Mouse (Mus musculus) heart, embryonic 14.5 days (tissue): ENCODE measurements at regions not wholly inside any gene's neighbourhood (a gene's known extent, or its start where the extent isn't known, plus 50 kb on each side); places are given as distances from the start of the nearest gene placed in this dataset.
A peak's percentile ranks its signal among the peaks of the same experiment; 100 is the strongest.

Experiments
- ATAC-seq: fragments of 200-750 bp; cut with Nextera tagmentation; 2 replicates; pipeline ENCODE4 v1.8.0; 2017; ENCODE audit warnings: low read depth, moderate TSS enrichment; ENCODE audit not compliant: insufficient number of reproducible peaks, insufficient read depth, low FRiP score
- H3K27ac ChIP-seq, 2 experiments: fragments of 200-500 bp in 1 of 2; fragments of 300-500 bp in 1 of 2; sonication (generic) in 1 of 2; replicated peaks in 1 of 2; 2 replicates each; pipeline ENCODE4 v1.5.1; 2012 to 2014; ENCODE audit warnings: low read depth in 2 of 2, low read length in 2 of 2, control low read depth in 1 of 2, mild to moderate bottlenecking in 1 of 2, mixed read lengths in 1 of 2; ENCODE audit not compliant: control insufficient read depth in 1 of 2, insufficient read depth in 1 of 2
- H3K27me3 ChIP-seq: fragments of 300-500 bp; sonication (generic); 2 replicates; pipeline ENCODE4 v1.6.1; 2014; ENCODE audit warnings: mild to moderate bottlenecking, low read length, control low read depth; ENCODE audit not compliant: control insufficient read depth, insufficient read depth
- H3K36me3 ChIP-seq: fragments of 300-500 bp; sonication (generic); 2 replicates; pipeline ENCODE4 v1.6.1; 2014; ENCODE audit warnings: mild to moderate bottlenecking, control low read depth, low read length, mixed read lengths; ENCODE audit not compliant: control insufficient read depth, insufficient read depth
- H3K4me1 ChIP-seq, 2 experiments: fragments of 200-500 bp in 1 of 2; fragments of 300-500 bp in 1 of 2; sonication (generic) in 1 of 2; 2 replicates each; pipeline ENCODE4 v1.6.1; 2012 to 2014; ENCODE audit warnings: low read length in 2 of 2, control low read depth in 1 of 2, mixed read lengths in 1 of 2; ENCODE audit not compliant: control insufficient read depth in 2 of 2, insufficient read depth in 2 of 2
- H3K4me2 ChIP-seq: fragments of 300-500 bp; sonication (generic); 2 replicates; pipeline ENCODE4 v1.6.1; 2014; ENCODE audit warnings: mild to moderate bottlenecking, low read length
- H3K4me3 ChIP-seq, 2 experiments: fragments of 200-500 bp in 1 of 2; fragments of 300-500 bp in 1 of 2; sonication (generic) in 1 of 2; 2 replicates each; pipeline ENCODE4 v1.5.1; 2012 to 2014; ENCODE audit warnings: low read length in 2 of 2, mild to moderate bottlenecking in 2 of 2, control low read depth in 1 of 2, low read depth in 1 of 2, moderate library complexity in 1 of 2; ENCODE audit not compliant: control insufficient read depth in 1 of 2, insufficient read depth in 1 of 2
- H3K9ac ChIP-seq: fragments of 300-500 bp; sonication (generic); 2 replicates; pipeline ENCODE4 v1.6.1; 2014; ENCODE audit warnings: mild to moderate bottlenecking, low read length
- H3K9me3 ChIP-seq: fragments of 300-500 bp; sonication (generic); 2 replicates; pipeline ENCODE4 v1.6.1; 2016; ENCODE audit warnings: low read length, control low read depth; ENCODE audit not compliant: control insufficient read depth
- WGBS: fragments of 180-500 bp; shearing (Covaris S2); extraction: QIAGEN DNeasy Blood & Tissue Kit; methylation state at CpG from one replicate; pipeline ENCODE4 v1.1.7; 2014; 5-methylcytosine and 5-hydroxymethylcytosine counted together

DNA sequence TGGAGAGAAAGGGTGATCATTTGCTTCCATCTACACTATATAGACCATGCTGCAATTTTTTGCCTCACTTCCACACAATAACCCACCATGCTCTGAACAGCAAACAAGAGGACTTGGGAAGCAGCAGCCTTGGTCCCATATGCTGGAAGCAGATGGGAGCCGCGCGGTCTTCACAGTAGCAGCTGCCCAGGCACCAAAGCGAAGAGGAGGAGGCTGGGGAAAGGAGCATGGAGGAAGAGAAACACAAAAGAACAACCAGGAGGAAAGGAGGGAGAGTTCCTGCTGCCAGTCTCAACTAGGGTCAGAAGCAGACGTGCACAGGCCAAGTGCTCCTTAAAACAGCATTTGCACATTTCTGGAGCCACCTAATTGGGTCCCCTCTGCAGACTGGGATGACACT, 168.7 kb upstream of the Pum3 start:
- no peaks in the 10 kb centered on the region for H3K4me1 ChIP-seq
- H3K4me2 ChIP-seq: no peak overlapping the region
- H3K27ac ChIP-seq: no peak overlapping the region
- H3K9ac ChIP-seq: no peak overlapping the region
- H3K9me3 ChIP-seq: no peaks in the 10 kb centered on the region
- 89% methylated on average over 5 of the region's 5 CpGs for WGBS
- ATAC-seq: no peak
- no peaks in the 10 kb centered on the region for H3K27me3 ChIP-seq
- no peak overlapping the region for H3K4me3 ChIP-seq
- H3K36me3 ChIP-seq: no peaks in the 10 kb centered on the region

DNA sequence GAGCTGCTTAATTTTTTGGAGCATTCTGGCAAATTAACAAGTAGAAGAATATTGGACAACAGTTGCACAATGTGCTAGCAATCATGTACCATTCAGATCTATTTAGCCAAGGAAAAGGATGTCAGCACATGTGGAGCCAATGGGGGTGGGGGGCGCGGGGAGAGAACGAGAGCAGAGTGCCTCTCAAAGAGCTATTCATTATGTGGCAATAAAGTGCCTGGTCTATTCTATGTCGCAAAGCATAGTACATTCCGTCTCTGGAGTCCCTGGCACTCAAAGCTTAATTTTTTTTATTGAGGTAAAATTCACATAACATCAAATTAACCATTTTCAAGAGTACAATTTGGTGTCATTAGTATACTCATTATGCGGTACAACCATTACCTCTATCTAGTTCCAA, 155.9 kb upstream of the Pum3 start:
- Histone ChIP-seq H3K27ac (no peak overlapping the region), H3K9ac (no peak overlapping the region), H3K4me2 (no peak overlapping the region), H3K36me3 (no peaks in the 10 kb centered on the region), H3K4me1 (peaks cover 5 to 18% of the 10 kb centered on the region in 2 experiments; a peak in 3 of 4 replicates), H3K4me3 (no peak overlapping the region), H3K9me3 (no peaks in the 10 kb centered on the region), H3K27me3 (no peaks in the 10 kb centered on the region)
- 90% methylated on average over 6 of the region's 6 CpGs for WGBS
- no peak for ATAC-seq

GRCm38 (mm10) chr19:27582111-27582500, 152.5 kb upstream of the Pum3 start:
- ATAC-seq: no peak; the same call in 1 of the 2 replicates
- WGBS: 14% methylated on average over 8 of the region's 8 CpGs
- no peaks in the 10 kb centered on the region for H3K36me3 ChIP-seq
- peak overlapping the region; percentile 55 for H3K4me2 ChIP-seq
- no peak overlapping the region for H3K9ac ChIP-seq
- peak overlapping the region; percentile 35 to 39; a peak in 2 of 4 replicates for H3K27ac ChIP-seq
- H3K27me3 ChIP-seq: no peaks in the 10 kb centered on the region
- peaks cover 5 to 18% of the 10 kb centered on the region in 2 experiments; a peak in 3 of 4 replicates for H3K4me1 ChIP-seq
- H3K9me3 ChIP-seq: no peaks in the 10 kb centered on the region
- 0 out of 4 replicates have a peak overlapping the region, but pooled peaks of 1 of the 2 experiments have one; percentile 0 for H3K4me3 ChIP-seq

DNA sequence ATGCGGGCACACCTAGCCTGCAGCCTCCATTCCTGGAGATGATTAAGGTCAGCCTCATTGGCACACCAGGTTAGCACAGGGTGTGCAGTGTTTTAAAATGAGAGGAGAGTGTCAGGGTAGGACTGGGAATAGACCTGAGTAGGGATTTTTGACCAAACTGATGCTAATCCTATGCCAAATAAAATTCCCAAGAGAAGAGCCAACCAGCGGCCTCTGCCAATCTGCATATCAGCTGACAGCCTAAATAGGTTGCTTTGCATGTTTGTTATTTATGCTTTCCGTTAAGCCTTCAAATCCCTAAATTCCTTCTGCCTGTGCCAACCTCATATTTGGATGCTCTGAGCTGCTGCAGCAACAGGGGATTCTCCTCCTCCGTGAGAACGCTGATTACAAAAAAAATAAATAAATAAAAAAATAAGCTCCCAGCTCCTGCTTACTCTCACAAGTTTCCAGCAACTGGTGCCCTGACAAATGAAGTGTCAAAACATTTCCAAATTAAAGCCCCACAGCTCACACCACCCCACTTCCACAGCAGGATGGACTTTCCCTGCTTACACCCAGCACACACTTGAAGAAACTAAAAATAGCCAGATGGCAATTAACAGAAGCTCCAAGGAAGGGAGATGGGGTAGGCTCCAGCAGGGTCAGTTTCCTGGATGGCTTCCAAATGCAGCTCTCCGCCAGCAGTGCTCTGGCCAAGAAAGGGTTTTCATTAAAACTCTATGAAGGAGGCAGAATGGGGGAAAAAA, 151.9 kb upstream of the Pum3 start:
- peak overlapping the region; percentile 6 to 65 for H3K27ac ChIP-seq
- WGBS: 13% methylated on average over 6 of the region's 6 CpGs
- peak overlapping the region; percentile 41; the same call in 1 of the 2 replicates for H3K9ac ChIP-seq
- H3K4me3 ChIP-seq: 0 out of 4 replicates have a peak overlapping the region, but pooled peaks of 1 of the 2 experiments have one; percentile 0
- H3K4me1 ChIP-seq: peaks cover 5 to 18% of the 10 kb centered on the region in 2 experiments; a peak in 3 of 4 replicates
- no peaks in the 10 kb centered on the region for H3K9me3 ChIP-seq
- no peaks in the 10 kb centered on the region for H3K27me3 ChIP-seq
- H3K4me2 ChIP-seq: peak overlapping the region; percentile 55
- H3K36me3 ChIP-seq: no peaks in the 10 kb centered on the region
- no peak; the same call in 1 of the 2 replicates for ATAC-seq

DNA sequence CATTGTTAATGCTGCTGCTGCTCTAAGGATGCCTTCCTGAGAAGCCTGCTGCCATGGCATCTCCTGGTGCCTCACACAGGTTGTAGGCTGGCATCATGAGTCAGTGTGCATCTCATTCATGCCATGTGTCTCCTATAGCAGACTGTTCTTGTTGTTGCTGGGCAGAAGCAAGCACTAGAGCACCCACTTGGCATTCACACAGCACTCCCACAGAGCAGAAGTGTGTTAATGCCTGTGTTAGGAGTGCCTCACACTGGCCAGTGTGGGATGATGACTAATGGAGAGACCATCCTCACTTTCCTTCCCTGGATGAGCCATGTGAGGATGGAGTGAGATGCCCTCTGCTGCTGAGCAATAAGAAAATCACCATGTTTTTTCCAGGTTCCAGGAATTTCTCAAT, 146.9 kb upstream of the Pum3 start:
- Histone ChIP-seq H3K4me2 (no peak overlapping the region), H3K27ac (no peak overlapping the region), H3K9ac (no peak overlapping the region)

GRCm38 (mm10) chr19:27566929-27567328, 137.3 kb upstream of the Pum3 start:
- Histone ChIP-seq H3K27ac (no peak overlapping the region), H3K9ac (no peak overlapping the region), H3K36me3 (no peaks in the 10 kb centered on the region), H3K4me3 (no peak overlapping the region), H3K4me2 (no peak overlapping the region), H3K4me1 (no peaks in the 10 kb centered on the region), H3K27me3 (no peaks in the 10 kb centered on the region), H3K9me3 (no peaks in the 10 kb centered on the region)
- ATAC-seq: no peak
- 87% methylated on average over 8 of the region's 8 CpGs for WGBS

More for the DNA sequence above, 146.9 kb upstream of the Pum3 start:
- H3K4me3 ChIP-seq: no peak overlapping the region
- peaks cover 5 to 9% of the 10 kb centered on the region in 2 experiments; a peak in 3 of 4 replicates for H3K4me1 ChIP-seq
- no peaks in the 10 kb centered on the region for H3K36me3 ChIP-seq
- no peaks in the 10 kb centered on the region for H3K27me3 ChIP-seq
- no peaks in the 10 kb centered on the region for H3K9me3 ChIP-seq
- no peak for ATAC-seq

- Histone ChIP-seq H3K36me3 (no peaks in the 10 kb centered on the region), H3K4me1 (no peaks in the 10 kb centered on the region), H3K27ac (no peak overlapping the region), H3K27me3 (no peaks in the 10 kb centered on the region), H3K9me3 (no peaks in the 10 kb centered on the region), H3K9ac (no peak overlapping the region), H3K4me2 (no peak overlapping the region), H3K4me3 (no peak overlapping the region)
- 72% methylated on average over 3 of the region's 3 CpGs for WGBS
- ATAC-seq: no peak
These were observed 136.4 kb upstream of the Pum3 start for GRCm38 (mm10) chr19:27566060-27566459.
